Mouse (Mus musculus): ENCODE results near the gene Shkbp1. TPM values are rescaled to one million over a fixed set of nuclear protein-coding genes. Genes with fewer than 3 reads are reported as not detected.

The Shkbp1 gene
- polyA plus RNA-seq, 1 experiment from 2014 or later = 52.5 TPM

- no peak for ATAC-seq (ENCODE audit: low FRiP score, low TSS enrichment)
Measured at GRCm38 (mm10) chr7:27306161-27307160, 49.4 kb downstream of the Shkbp1 start.

GRCm38 (mm10) chr7:27305091-27305730, 50.6 kb downstream of the Shkbp1 start:
- H3K36me3 ChIP-seq (ENCODE audit: control insufficient read depth, insufficient read depth, low read length) = no peaks in the 10 kb centered on the region
- 90% methylated on average over 17 of the region's 17 CpGs for WGBS
- peaks cover 4% of the 10 kb centered on the region; the same call in 1 of the 2 replicates for H3K27me3 ChIP-seq (ENCODE audit: control insufficient read depth, insufficient read depth, low read length)
- DNase-seq (no peak), ATAC-seq (ENCODE audit: low FRiP score, low TSS enrichment) (no peak)
- no peak overlapping the region for H3K9ac ChIP-seq (replicated peaks; ENCODE audit: low read length)
- H3K4me2 ChIP-seq (ENCODE audit: low read length) = no peak overlapping the region
- 0 out of 2 replicates have a peak, but pooled peaks cover 4% of the 10 kb centered on the region for H3K4me1 ChIP-seq (ENCODE audit: control insufficient read depth, insufficient read depth, low read length)
- no peak overlapping the region for H3K27ac ChIP-seq (replicated peaks; ENCODE audit: low read depth, low read length)
- no peaks in the 10 kb centered on the region for H3K9me3 ChIP-seq (ENCODE audit: control insufficient read depth, low read length)
- H3K4me3 ChIP-seq (replicated peaks; ENCODE audit: low read depth, low read length) = no peak overlapping the region

More at GRCm38 (mm10) chr7:27306161-27307160, 49.4 kb downstream of the Shkbp1 start:
- WGBS = 78% methylated on average over 24 of the region's 24 CpGs
- no peak overlapping the region for H3K4me3 ChIP-seq (replicated peaks; ENCODE audit: low read depth, low read length)
- no peaks in the 10 kb centered on the region for H3K9me3 ChIP-seq (ENCODE audit: control insufficient read depth, low read length)
- H3K27me3 ChIP-seq (ENCODE audit: control insufficient read depth, insufficient read depth, low read length) = peaks cover 4% of the 10 kb centered on the region; the same call in 1 of the 2 replicates
- H3K4me2 ChIP-seq (ENCODE audit: low read length) = no peak overlapping the region
- H3K36me3 ChIP-seq (ENCODE audit: control insufficient read depth, insufficient read depth, low read length) = no peaks in the 10 kb centered on the region
- no peak overlapping the region for H3K27ac ChIP-seq (replicated peaks; ENCODE audit: low read depth, low read length)
- DNase-seq = no peak
- 0 out of 2 replicates have a peak, but pooled peaks cover 10% of the 10 kb centered on the region for H3K4me1 ChIP-seq (ENCODE audit: control insufficient read depth, insufficient read depth, low read length)
- H3K9ac ChIP-seq (replicated peaks; ENCODE audit: low read length) = no peak overlapping the region

- ATAC-seq (ENCODE audit: low FRiP score, low TSS enrichment) = no peak
- Histone ChIP-seq H3K36me3 (ENCODE audit: control insufficient read depth, insufficient read depth, low read length) (no peaks in the 10 kb centered on the region), H3K27me3 (ENCODE audit: control insufficient read depth, insufficient read depth, low read length) (no peaks in the 10 kb centered on the region), H3K9ac (replicated peaks; ENCODE audit: low read length) (no peak overlapping the region), H3K4me1 (ENCODE audit: control insufficient read depth, insufficient read depth, low read length) (no peaks in the 10 kb centered on the region), H3K4me3 (replicated peaks; ENCODE audit: low read depth, low read length) (no peak overlapping the region), H3K27ac (replicated peaks; ENCODE audit: low read depth, low read length) (no peak overlapping the region), H3K9me3 (ENCODE audit: control insufficient read depth, low read length) (no peaks in the 10 kb centered on the region), H3K4me2 (ENCODE audit: low read length) (no peak overlapping the region)
- WGBS = 12% methylated on average over 11 of the region's 11 CpGs
- peak; percentile 83 for DNase-seq
Measured at GRCm38 (mm10) chr7:27302172-27302571, 53.6 kb downstream of the Shkbp1 start.

GRCm38 (mm10) chr7:27300801-27301200, 55.0 kb downstream of the Shkbp1 start:
- H3K9ac ChIP-seq (replicated peaks; ENCODE audit: low read length) = no peak overlapping the region
- WGBS = 78% methylated on average over 5 of the region's 5 CpGs
- DNase-seq = no peak

GRCm38 (mm10) chr7:27300351-27300750, 55.5 kb downstream of the Shkbp1 start:
- no peak overlapping the region for H3K9ac ChIP-seq (replicated peaks; ENCODE audit: low read length)
- no peaks in the 10 kb centered on the region for H3K27me3 ChIP-seq (ENCODE audit: control insufficient read depth, insufficient read depth, low read length)
- H3K4me3 ChIP-seq (replicated peaks; ENCODE audit: low read depth, low read length) = no peak overlapping the region
- H3K36me3 ChIP-seq (ENCODE audit: control insufficient read depth, insufficient read depth, low read length) = no peaks in the 10 kb centered on the region
- no peak overlapping the region for H3K27ac ChIP-seq (replicated peaks; ENCODE audit: low read depth, low read length)
- no peak for ATAC-seq (ENCODE audit: low FRiP score, low TSS enrichment)
- H3K9me3 ChIP-seq (ENCODE audit: control insufficient read depth, low read length) = no peaks in the 10 kb centered on the region
- 93% methylated on average over 4 of the region's 4 CpGs for WGBS
- H3K4me1 ChIP-seq (ENCODE audit: control insufficient read depth, insufficient read depth, low read length) = no peaks in the 10 kb centered on the region
- no peak for DNase-seq
- H3K4me2 ChIP-seq (ENCODE audit: low read length) = no peak overlapping the region

More at GRCm38 (mm10) chr7:27300801-27301200, 55.0 kb downstream of the Shkbp1 start:
- no peaks in the 10 kb centered on the region for H3K27me3 ChIP-seq (ENCODE audit: control insufficient read depth, insufficient read depth, low read length)
- no peak for ATAC-seq (ENCODE audit: low FRiP score, low TSS enrichment)
- no peak overlapping the region for H3K27ac ChIP-seq (replicated peaks; ENCODE audit: low read depth, low read length)
- H3K4me1 ChIP-seq (ENCODE audit: control insufficient read depth, insufficient read depth, low read length) = no peaks in the 10 kb centered on the region
- H3K4me2 ChIP-seq (ENCODE audit: low read length) = no peak overlapping the region
- no peaks in the 10 kb centered on the region for H3K36me3 ChIP-seq (ENCODE audit: control insufficient read depth, insufficient read depth, low read length)
- H3K9me3 ChIP-seq (ENCODE audit: control insufficient read depth, low read length) = no peaks in the 10 kb centered on the region
- no peak overlapping the region for H3K4me3 ChIP-seq (replicated peaks; ENCODE audit: low read depth, low read length)

GRCm38 (mm10) chr7:27298816-27299215, 57.0 kb downstream of the Shkbp1 start:
- Histone ChIP-seq H3K9ac (replicated peaks; ENCODE audit: low read length) (no peak overlapping the region), H3K36me3 (ENCODE audit: control insufficient read depth, insufficient read depth, low read length) (no peaks in the 10 kb centered on the region), H3K27me3 (ENCODE audit: control insufficient read depth, insufficient read depth, low read length) (no peaks in the 10 kb centered on the region), H3K9me3 (ENCODE audit: control insufficient read depth, low read length) (no peaks in the 10 kb centered on the region), H3K27ac (replicated peaks; ENCODE audit: low read depth, low read length) (no peak overlapping the region), H3K4me3 (replicated peaks; ENCODE audit: low read depth, low read length) (no peak overlapping the region), H3K4me2 (ENCODE audit: low read length) (no peak overlapping the region), H3K4me1 (ENCODE audit: control insufficient read depth, insufficient read depth, low read length) (no peaks in the 10 kb centered on the region)
- DNase-seq = no peak
- ATAC-seq (ENCODE audit: low FRiP score, low TSS enrichment) = no peak
- WGBS = 94% methylated on average over 6 of the region's 6 CpGs

GRCm38 (mm10) chr7:27298033-27298610, 57.7 kb downstream of the Shkbp1 start:
- Histone ChIP-seq H3K4me2 (ENCODE audit: low read length) (no peak overlapping the region), H3K27ac (replicated peaks; ENCODE audit: low read depth, low read length) (no peak overlapping the region), H3K9me3 (ENCODE audit: control insufficient read depth, low read length) (no peaks in the 10 kb centered on the region), H3K9ac (replicated peaks; ENCODE audit: low read length) (no peak overlapping the region), H3K4me3 (replicated peaks; ENCODE audit: low read depth, low read length) (no peak overlapping the region), H3K36me3 (ENCODE audit: control insufficient read depth, insufficient read depth, low read length) (no peaks in the 10 kb centered on the region), H3K27me3 (ENCODE audit: control insufficient read depth, insufficient read depth, low read length) (no peaks in the 10 kb centered on the region), H3K4me1 (ENCODE audit: control insufficient read depth, insufficient read depth, low read length) (no peaks in the 10 kb centered on the region)
- 89% methylated on average over 16 of the region's 16 CpGs for WGBS
- DNase-seq (no peak), ATAC-seq (ENCODE audit: low FRiP score, low TSS enrichment) (no peak)

GRCm38 (mm10) chr7:27296518-27296917, 59.3 kb downstream of the Shkbp1 start:
- H3K36me3 ChIP-seq (ENCODE audit: control insufficient read depth, insufficient read depth, low read length) = no peaks in the 10 kb centered on the region
- 94% methylated on average over 4 of the region's 4 CpGs for WGBS
- DNase-seq = no peak

More at GRCm38 (mm10) chr7:27296518-27296917, 59.3 kb downstream of the Shkbp1 start:
- no peak overlapping the region for H3K27ac ChIP-seq (replicated peaks; ENCODE audit: low read depth, low read length)
- H3K4me1 ChIP-seq (ENCODE audit: control insufficient read depth, insufficient read depth, low read length) = no peaks in the 10 kb centered on the region
- H3K9me3 ChIP-seq (ENCODE audit: control insufficient read depth, low read length) = no peaks in the 10 kb centered on the region
- H3K4me2 ChIP-seq (ENCODE audit: low read length) = no peak overlapping the region
- no peak overlapping the region for H3K9ac ChIP-seq (replicated peaks; ENCODE audit: low read length)
- H3K4me3 ChIP-seq (replicated peaks; ENCODE audit: low read depth, low read length) = no peak overlapping the region
- ATAC-seq (ENCODE audit: low FRiP score, low TSS enrichment) = no peak
- H3K27me3 ChIP-seq (ENCODE audit: control insufficient read depth, insufficient read depth, low read length) = no peaks in the 10 kb centered on the region
